Mouse (Mus musculus) CH12.LX (cell line): ENCODE data around the gene Phex. TPM values are rescaled to one million over a fixed set of nuclear protein-coding genes. Genes with fewer than 3 reads are reported as not detected.

Experiments
- DNase-seq: peaks from one replicate; pipeline ENCODE4 v3.0.0-alpha.2; 2013; ENCODE audit errors: extremely low read depth
- H3K27ac ChIP-seq: 2 replicates; pipeline ENCODE4 v1.5.1; 2012; ENCODE audit warnings: low read depth, mild to moderate bottlenecking, control low read depth, moderate library complexity; ENCODE audit not compliant: insufficient read depth
- H3K27me3 ChIP-seq: replicated peaks from 2 replicates; pipeline ENCODE3; 2012; ENCODE audit warnings: inconsistent platforms
- H3K36me3 ChIP-seq, 2 experiments: replicated peaks in 1 of 2; 2 replicates each; pipeline versions ENCODE3 to v1.6.1; 2012; ENCODE audit warnings: inconsistent platforms in 1 of 2, low read length in 1 of 2, mild to moderate bottlenecking in 1 of 2, mixed read lengths in 1 of 2, moderate library complexity in 1 of 2; ENCODE audit not compliant: control insufficient read depth in 1 of 2, insufficient read depth in 1 of 2
- H3K4me1 ChIP-seq, 2 experiments: 2 replicates each; pipeline ENCODE4 v1.6.1; 2012; ENCODE audit warnings: inconsistent platforms in 1 of 2, moderate library complexity in 1 of 2; ENCODE audit not compliant: insufficient read depth in 2 of 2, control insufficient read depth in 1 of 2
- H3K4me2 ChIP-seq: 2 replicates; pipeline ENCODE4 v1.6.1; 2012; ENCODE audit warnings: low read depth, mild to moderate bottlenecking, control low read depth; ENCODE audit not compliant: poor library complexity, insufficient read depth, severe bottlenecking
- H3K4me3 ChIP-seq, 3 experiments: fragments of 150-350 bp in 1 of 3; sonication (generic) in 1 of 3; replicated peaks in 1 of 3; 2 replicates each; pipeline versions ENCODE3 to v1.5.1; 2011 to 2012; ENCODE audit warnings: low read depth in 2 of 3, low read length in 2 of 3, mild to moderate bottlenecking in 2 of 3, moderate library complexity in 2 of 3, control low read depth in 1 of 3, improper control_type of control experiment in 1 of 3, inconsistent platforms in 1 of 3, mixed read lengths in 1 of 3; ENCODE audit not compliant: poor library complexity in 1 of 3
- H3K79me2 ChIP-seq: replicated peaks from 2 replicates; pipeline ENCODE4 v1.6.1; 2012; ENCODE audit warnings: mild to moderate bottlenecking, moderate library complexity; ENCODE audit not compliant: control insufficient read depth, poor library complexity, insufficient read depth, severe bottlenecking; ENCODE audit errors: extremely low read depth
- H3K9ac ChIP-seq: 2 replicates; pipeline ENCODE4 v1.6.1; 2012; ENCODE audit warnings: low read depth, mild to moderate bottlenecking, control low read depth, moderate library complexity; ENCODE audit not compliant: insufficient read depth
- H3K9me3 ChIP-seq: replicated peaks from 2 replicates; pipeline ENCODE3; 2012; ENCODE audit warnings: low read length, inconsistent platforms, mixed read lengths
- E2F4 ChIP-seq: IDR thresholded peaks from 2 replicates; pipeline ENCODE4 v1.6.1; 2011; ENCODE audit warnings: low read depth, low read length, improper control_type of control experiment; ENCODE audit not compliant: insufficient replicate concordance
- ELF1 ChIP-seq: IDR thresholded peaks from 2 replicates; pipeline ENCODE4 v1.6.1; 2014; ENCODE audit warnings: low read depth, mild to moderate bottlenecking, inconsistent platforms, low read length, improper control_type of control experiment
- ETS1 ChIP-seq: conservative IDR thresholded peaks from 2 replicates; pipeline ENCODE4 v1.6.1; 2012; ENCODE audit warnings: low read depth, mild to moderate bottlenecking, inconsistent platforms, low read length, improper control_type of control experiment, moderate library complexity
- GABPA ChIP-seq: IDR thresholded peaks from 2 replicates; pipeline ENCODE4 v1.6.1; 2012; ENCODE audit warnings: low read depth, low read length, improper control_type of control experiment, inconsistent platforms; ENCODE audit not compliant: insufficient replicate concordance
- KAT2A ChIP-seq: IDR thresholded peaks from 2 replicates; pipeline ENCODE4 v1.6.1; 2012; ENCODE audit warnings: low read length, improper control_type of control experiment, inconsistent platforms; ENCODE audit not compliant: insufficient replicate concordance
- MAFK ChIP-seq: IDR thresholded peaks from 2 replicates; pipeline ENCODE4 v1.6.1; 2011; ENCODE audit warnings: low read length, improper control_type of control experiment; ENCODE audit not compliant: insufficient replicate concordance
- MAX ChIP-seq: IDR thresholded peaks from 2 replicates; pipeline ENCODE4 v1.6.1; 2011; ENCODE audit warnings: low read length, improper control_type of control experiment
- MAZ ChIP-seq: IDR thresholded peaks from 2 replicates; pipeline ENCODE4 v1.6.1; 2012; ENCODE audit warnings: low read depth, mild to moderate bottlenecking, inconsistent platforms, low read length, improper control_type of control experiment, moderate library complexity
- MYC ChIP-seq: IDR thresholded peaks from 2 replicates; pipeline ENCODE4 v1.6.1; 2011; ENCODE audit warnings: low read depth, mild to moderate bottlenecking, improper control_type of control experiment, low read length
- PAX5 ChIP-seq: IDR thresholded peaks from 2 replicates; pipeline ENCODE4 v1.6.1; 2012; ENCODE audit warnings: low read length, inconsistent platforms, mixed read lengths
- SIN3A ChIP-seq: IDR thresholded peaks from 2 replicates; pipeline ENCODE4 v1.6.1; 2012; ENCODE audit warnings: low read length, improper control_type of control experiment, inconsistent platforms
- TBP ChIP-seq: conservative IDR thresholded peaks from 2 replicates; pipeline ENCODE4 v1.6.1; 2011; ENCODE audit warnings: low read depth, low read length, improper control_type of control experiment
- UBTF ChIP-seq: IDR thresholded peaks from 2 replicates; pipeline ENCODE4 v1.6.1; 2012; ENCODE audit warnings: low read depth, mild to moderate bottlenecking, inconsistent platforms, low read length, improper control_type of control experiment, moderate library complexity
- USF1 ChIP-seq: IDR thresholded peaks from 2 replicates; pipeline ENCODE4 v1.6.1; 2014; ENCODE audit warnings: low read depth, mild to moderate bottlenecking, inconsistent platforms, low read length, improper control_type of control experiment
- USF2 ChIP-seq: conservative IDR thresholded peaks from 2 replicates; pipeline ENCODE4 v1.6.1; 2011; ENCODE audit warnings: low read depth, low read length, improper control_type of control experiment
- ZMIZ1 ChIP-seq: IDR thresholded peaks from 2 replicates; pipeline ENCODE4 v1.6.1; 2012; ENCODE audit warnings: low read depth, mild to moderate bottlenecking, inconsistent platforms, low read length, improper control_type of control experiment
- ZNF384 ChIP-seq: IDR thresholded peaks from 2 replicates; pipeline ENCODE4 v1.6.1; 2012; ENCODE audit warnings: low read depth, low read length, improper control_type of control experiment, inconsistent platforms
- dilution Hi-C: fragments of 300-500 bp; cut with MboI; formaldehyde crosslinking; loops from 2 replicates; pipeline ENCODE4 v1.14.3; 2020; ENCODE audit warnings: low sequenced_read_pairs; ENCODE audit not compliant: extremely low pct_unique_long_range_greater_than_20kb, extremely low pct_ligation_motif_present
- in situ Hi-C: fragments of 300-500 bp; cut with MboI; formaldehyde crosslinking; loops from 3 replicates; pipeline ENCODE4 v1.14.3; 2019; ENCODE audit warnings: low sequenced_read_pairs, low pct_ligation_motif_present, low pct_unique_long_range_greater_than_20kb, mixed read lengths
- polyA plus RNA-seq: library from polyadenylated mRNA; unstranded; fragments of >175 nt; gene quantifications from 2 replicates; pipeline ENCODE4 v1.2.1, GENCODE M21; 2012; ENCODE audit warnings: low read depth; ENCODE audit not compliant: insufficient read length
- total RNA-seq, 2 experiments: library from RNA; depleted of rRNA; stranded (reverse); fragments of 300-350 nt in 1 of 2; fragments of >200 nt in 1 of 2; gene quantifications; 2 replicates each; pipeline ENCODE4 v1.2.3; 2012 to 2014

The Phex gene
- total and polyA plus RNA-seq, 3 experiments: 0.07 to 0.17 (median 0.09) TPM

DNA sequence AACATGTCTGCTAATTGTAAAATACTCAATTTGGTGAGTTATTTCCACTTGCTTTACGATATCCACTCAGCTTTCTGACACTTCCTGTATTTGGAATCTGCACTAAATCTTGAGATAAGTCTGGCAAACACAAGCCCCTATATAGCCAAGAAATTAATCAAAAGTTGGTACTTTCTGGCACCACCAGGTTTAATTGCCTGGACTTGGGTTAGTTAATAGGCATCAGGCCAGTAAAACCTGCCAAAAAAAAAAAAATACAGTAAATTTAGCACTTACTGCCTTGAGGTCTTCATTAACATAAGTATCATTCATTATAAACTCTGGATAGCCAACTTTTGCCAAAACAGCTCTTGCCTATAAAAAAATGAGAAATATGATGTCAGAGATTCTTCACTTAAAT lies 147.0 kb downstream of the Phex start:
- Histone ChIP-seq H3K36me3 (no peaks in the 10 kb centered on the region), H3K79me2 (no peaks in the 10 kb centered on the region), H3K4me1 (no peaks in the 10 kb centered on the region), H3K9me3 (no peaks in the 10 kb centered on the region), H3K4me2 (no peak overlapping the region), H3K27me3 (no peaks in the 10 kb centered on the region), H3K9ac (no peak overlapping the region), H3K27ac (no peak overlapping the region), H3K4me3 (no peak overlapping the region)
- in situ Hi-C loops (no loop called here), dilution Hi-C loops (no loop called here)
- DNase-seq: no peak
- no peak for TF ChIP-seq MAX

DNA sequence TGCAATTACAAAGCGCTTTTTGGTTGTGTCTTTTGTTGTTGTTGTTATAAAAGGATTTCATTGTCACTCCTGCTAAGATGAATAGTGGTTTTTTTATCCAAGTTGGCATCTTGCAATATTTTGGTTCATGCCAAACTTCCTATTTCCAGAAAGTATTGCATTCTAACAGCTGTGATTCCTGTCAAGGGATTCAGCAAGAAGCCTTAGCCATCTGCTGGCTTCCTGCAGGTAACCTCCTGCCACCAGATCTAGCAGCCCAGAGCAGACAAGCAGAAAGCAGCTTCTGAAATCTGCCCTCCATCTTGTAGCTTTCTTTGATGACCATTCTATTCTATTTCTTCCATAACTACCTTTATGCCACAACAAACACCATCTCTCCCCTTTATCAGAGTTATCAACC lies 212.4 kb downstream of the Phex start:
- TF ChIP-seq MYC (no peak), UBTF (no peak), KAT2A (no peak), ZNF384 (no peak), SIN3A (no peak), TBP (no peak), USF2 (no peak), ELF1 (no peak), ZMIZ1 (no peak), E2F4 (no peak), ETS1 (no peak), USF1 (no peak), PAX5 (no peak), MAFK (no peak), GABPA (no peak), MAZ (no peak)
- dilution Hi-C loops: no loop called here
- Histone ChIP-seq H3K4me3 (no peak overlapping the region), H3K4me1 (no peaks in the 10 kb centered on the region), H3K27me3 (no peaks in the 10 kb centered on the region), H3K9me3 (no peaks in the 10 kb centered on the region), H3K27ac (no peak overlapping the region), H3K9ac (no peak overlapping the region), H3K4me2 (no peak overlapping the region), H3K79me2 (no peaks in the 10 kb centered on the region), H3K36me3 (no peaks in the 10 kb centered on the region)
- DNase-seq: no peak
- in situ Hi-C loops: no loop called here
